Mouse (Mus musculus): ENCODE measurements around the gene Olfr372.

- no peak for TF ChIP-seq CTCF (conservative IDR thresholded peaks at IDR 0.05; ENCODE audit: low read length)
- no peak for TF ChIP-seq POU5F1 (IDR thresholded peaks at IDR 0.05; ENCODE audit: borderline replicate concordance, low read length)
- TF ChIP-seq NANOG (IDR thresholded peaks at IDR 0.05; ENCODE audit: borderline replicate concordance, low read length): no peak
These were observed 21.2 kb upstream of the Olfr372 start for GRCm38 (mm10) chr8:72019816-72020215.

Data from E14TG2a.4 (cell line).